Mouse (Mus musculus) heart, postnatal 0 days (tissue): ENCODE measurements around the gene Fkrp.

ENCODE experiments used
- CTCF ChIP-seq: IDR thresholded peaks from 2 replicates; pipeline ENCODE4 v1.5.1; 2016; ENCODE audit warnings: antibody characterized with exemption, control low read depth, low read depth
- EP300 ChIP-seq: IDR thresholded peaks from 2 replicates; pipeline ENCODE4 v1.6.1; 2016; ENCODE audit warnings: antibody characterized with exemption, low read depth

- no peak for TF ChIP-seq CTCF
- no peak for TF ChIP-seq EP300
Observed at GRCm38 (mm10) chr7:16783758-16784415, 32.6 kb downstream of the Fkrp start.
